Mouse (Mus musculus): ENCODE data around the gene Trdn. TPM values are rescaled to one million over a fixed set of nuclear protein-coding genes. Genes with fewer than 3 reads are reported as not detected.

Trdn gene
- polyA plus RNA-seq, 1 experiment, result not detected

DNA sequence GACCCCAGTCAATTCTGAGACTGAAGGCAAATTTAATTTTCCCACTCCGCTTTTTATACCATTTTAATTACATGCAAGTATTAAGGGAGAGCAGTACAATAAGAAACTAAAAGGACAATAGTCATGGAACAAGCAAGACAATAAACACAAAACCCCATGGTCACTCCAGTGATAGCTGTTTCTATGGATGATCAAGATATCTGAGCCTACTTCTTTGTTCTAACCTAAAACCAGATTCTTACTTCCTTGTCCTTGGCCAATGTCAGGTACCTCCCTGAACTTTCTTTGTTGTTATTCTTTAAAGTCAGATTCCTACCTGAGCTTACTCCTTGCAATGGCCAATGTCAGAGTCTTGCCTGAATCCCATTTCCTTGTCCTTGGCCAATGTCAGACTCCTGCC lies 272.7 kb downstream of the Trdn start:
- H3K4me1 ChIP-seq (ENCODE audit: control insufficient read depth, insufficient read depth, low read length), result no peaks in the 10 kb centered on the region
- no peak overlapping the region for H3K27ac ChIP-seq (ENCODE audit: insufficient read depth, low read length)
- TF ChIP-seq POLR2A (IDR thresholded peaks at IDR 0.05; ENCODE audit: extremely low read depth, insufficient read depth, low read length) (no peak), CTCF (IDR thresholded peaks at IDR 0.05; ENCODE audit: extremely low read depth, insufficient read depth, low read length) (no peak)
- H3K4me3 ChIP-seq (ENCODE audit: insufficient read depth, low read length), result no peak overlapping the region

DNA sequence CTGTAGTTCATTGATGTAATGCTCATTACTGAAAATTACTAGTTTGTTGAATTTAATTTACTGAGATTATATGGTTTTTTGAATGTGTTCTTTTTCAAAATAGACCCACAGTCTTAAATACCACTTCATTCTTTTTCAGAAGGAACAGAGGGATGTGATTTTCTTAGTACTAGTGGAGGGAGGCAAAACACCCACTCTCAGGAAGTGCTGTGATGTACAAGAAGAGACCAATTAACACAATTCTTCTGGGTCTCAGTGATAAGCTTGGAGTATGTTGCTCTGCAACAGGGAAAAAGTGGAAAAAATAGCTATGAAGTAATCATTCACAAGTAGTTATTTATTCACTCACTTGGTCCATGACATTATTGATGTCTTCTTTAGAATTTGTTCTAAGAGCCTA lies 286.2 kb downstream of the Trdn start:
- H3K27ac ChIP-seq (ENCODE audit: insufficient read depth, low read length), result no peak overlapping the region
- TF ChIP-seq CTCF (IDR thresholded peaks at IDR 0.05; ENCODE audit: extremely low read depth, insufficient read depth, low read length) (no peak), POLR2A (IDR thresholded peaks at IDR 0.05; ENCODE audit: extremely low read depth, insufficient read depth, low read length) (no peak)
- no peak overlapping the region for H3K4me3 ChIP-seq (ENCODE audit: insufficient read depth, low read length)
- no peaks in the 10 kb centered on the region for H3K4me1 ChIP-seq (ENCODE audit: control insufficient read depth, insufficient read depth, low read length)

DNA sequence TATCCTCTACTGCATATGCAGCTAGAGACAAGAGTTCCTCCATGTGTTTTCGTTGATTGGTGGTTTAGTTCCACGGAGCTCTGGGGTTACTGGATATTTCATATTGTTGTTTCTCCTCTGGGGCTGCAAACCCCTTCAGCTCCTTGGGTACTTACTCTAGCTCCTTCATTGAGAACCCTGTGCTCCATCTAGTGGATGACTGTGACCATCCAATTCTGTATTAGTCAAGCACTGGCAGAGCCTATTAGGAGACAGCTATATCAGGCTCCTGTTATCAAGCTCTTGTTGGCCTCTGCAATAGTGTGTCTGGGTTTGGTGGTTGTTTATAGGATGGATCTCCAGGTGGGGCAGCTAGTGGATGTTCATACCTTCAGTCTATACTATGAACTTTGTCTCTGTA lies 290.2 kb downstream of the Trdn start:
- TF ChIP-seq POLR2A (IDR thresholded peaks at IDR 0.05; ENCODE audit: extremely low read depth, insufficient read depth, low read length) (no peak), CTCF (IDR thresholded peaks at IDR 0.05; ENCODE audit: extremely low read depth, insufficient read depth, low read length) (no peak)
- Histone ChIP-seq H3K4me3 (ENCODE audit: insufficient read depth, low read length) (no peak overlapping the region), H3K27ac (ENCODE audit: insufficient read depth, low read length) (no peak overlapping the region), H3K4me1 (ENCODE audit: control insufficient read depth, insufficient read depth, low read length) (no peaks in the 10 kb centered on the region)

DNA sequence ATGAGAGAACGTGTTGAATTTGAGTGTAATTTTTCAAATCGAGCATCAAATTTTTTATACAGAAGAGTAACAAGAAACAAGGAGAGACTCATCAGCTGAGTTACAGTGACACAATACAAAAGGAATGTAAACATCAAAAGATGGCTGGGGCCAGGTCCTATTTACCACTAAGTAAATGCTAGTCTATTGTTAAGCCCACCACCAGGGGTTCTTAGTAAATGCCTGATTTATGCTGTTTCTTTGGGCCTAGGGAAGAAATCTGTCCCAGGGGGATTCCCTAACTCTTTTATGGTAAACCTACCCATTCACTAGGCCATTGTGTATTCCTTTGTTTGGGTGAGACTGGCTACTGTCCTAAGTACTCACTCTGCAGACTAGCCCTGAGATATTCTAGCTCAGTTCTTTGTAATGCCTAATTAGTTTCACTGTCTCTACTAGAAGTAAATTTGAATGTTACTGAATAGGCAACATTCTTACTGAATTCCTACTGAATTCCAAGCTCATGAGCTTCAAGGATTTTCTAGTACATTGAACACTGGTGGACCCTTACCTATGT lies 295.2 kb downstream of the Trdn start:
- Histone ChIP-seq H3K27ac (ENCODE audit: insufficient read depth, low read length) (no peak overlapping the region), H3K4me1 (ENCODE audit: control insufficient read depth, insufficient read depth, low read length) (no peaks in the 10 kb centered on the region), H3K4me3 (ENCODE audit: insufficient read depth, low read length) (no peak overlapping the region)
- TF ChIP-seq CTCF (IDR thresholded peaks at IDR 0.05; ENCODE audit: extremely low read depth, insufficient read depth, low read length), result no peak
- TF ChIP-seq POLR2A (IDR thresholded peaks at IDR 0.05; ENCODE audit: extremely low read depth, insufficient read depth, low read length), result no peak

Other genes starting within 250 kb of the Trdn start
- 27.2 and 30.0 TPM in 2 replicates for gene Nkain2, start 190.1 kb upstream of the Trdn start, polyA plus RNA-seq (2012; rRNA removed)

Data from cortical plate, adult 2 months (tissue).